Mouse (Mus musculus) macrophage (primary cell): ENCODE measurements around the gene Emx2. TPM values are rescaled to one million over a fixed set of nuclear protein-coding genes. Genes with fewer than 3 reads are reported as not detected.

Source experiments
- H3K27ac ChIP-seq: fragments of 350-480 bp; formaldehyde crosslinking; 2 replicates; pipeline ENCODE4 v1.9.0; 2021
- H3K36me3 ChIP-seq: fragments of 350-480 bp; formaldehyde crosslinking; 2 replicates; pipeline ENCODE4 v1.9.0; 2021; ENCODE audit errors: inconsistent target
- H3K4me3 ChIP-seq: fragments of 350-480 bp; formaldehyde crosslinking; 2 replicates; pipeline ENCODE4 v1.9.0; 2021; ENCODE audit errors: inconsistent target
- H3K79me2 ChIP-seq: fragments of 350-480 bp; formaldehyde crosslinking; 2 replicates; pipeline ENCODE4 v1.9.0; 2021; ENCODE audit errors: inconsistent target
- WGBS: methylation state at CpG from one replicate; pipeline ENCODE4 v1.1.7; 2026; ENCODE audit warnings: inconsistent platforms; ENCODE audit not compliant: missing documents; 5-methylcytosine and 5-hydroxymethylcytosine counted together
- polyA plus RNA-seq: library from polyadenylated mRNA; stranded (reverse); fragments of 250-400 nt; gene quantifications from 3 replicates; pipeline ENCODE4 v1.2.4, GENCODE M21; 2018; ENCODE audit warnings: inconsistent platforms
- total RNA-seq, 78 experiments: library from RNA; depleted of rRNA; stranded (reverse); fragments of 250-400 nt; gene quantifications; 1 replicate in 9 of 78; 2 replicates in 24 of 78; 3 replicates in 43 of 78; 4 replicates in 2 of 78; pipeline ENCODE4 v1.2.4; 2018; ENCODE audit warnings: inconsistent platforms in 56 of 78

Gene Emx2
- 1 to 10 TPM in 1 of 26 experiments, not detected in 25; 1.9 TPM for total RNA-seq (2018; cell fraction: chromatin; rRNA removed)
- total RNA-seq (2018; cell fraction: cytosol; rRNA removed) = not detected
- total RNA-seq (2018; cell fraction: nucleus; rRNA removed) = not detected
- polyA plus RNA-seq = not detected in 3 replicates

- Histone ChIP-seq H3K79me2 (no peaks in the 10 kb centered on the region), H3K36me3 (no peaks in the 10 kb centered on the region), H3K4me3 (no peak within 1 kb of the TSS), H3K27ac (no peak within 1 kb of the TSS)
- WGBS = 1% methylated on average over 46 of the region's 58 CpGs
These were observed at the start of gene Emx2 for GRCm38 (mm10) chr19:59457951-59458742. TSS of gene Emx2 (plus strand) at chr19:59458372.

- H3K4me3 ChIP-seq = no peak overlapping the region
- 70% methylated on average over 5 of the region's 5 CpGs for WGBS
- H3K27ac ChIP-seq = no peak overlapping the region
- H3K36me3 ChIP-seq = no peaks in the 10 kb centered on the region
- H3K79me2 ChIP-seq = no peaks in the 10 kb centered on the region
These were observed 44.0 kb upstream of the Emx2 start for GRCm38 (mm10) chr19:59414128-59414527.

GRCm38 (mm10) chr19:59418024-59418423 is 40.1 kb upstream of the Emx2 start:
- H3K4me3 ChIP-seq = no peak overlapping the region
- H3K79me2 ChIP-seq = no peaks in the 10 kb centered on the region
- 8% methylated on average over 15 of the region's 15 CpGs for WGBS

GRCm38 (mm10) chr19:59418671-59419070 is 39.5 kb upstream of the Emx2 start:
- WGBS = 50% methylated on average over 5 of the region's 6 CpGs

More at GRCm38 (mm10) chr19:59418024-59418423, 40.1 kb upstream of the Emx2 start:
- H3K36me3 ChIP-seq = no peaks in the 10 kb centered on the region
- no peak overlapping the region for H3K27ac ChIP-seq

GRCm38 (mm10) chr19:59422393-59422792 is 35.8 kb upstream of the Emx2 start:
- Histone ChIP-seq H3K79me2 (no peaks in the 10 kb centered on the region), H3K27ac (no peak overlapping the region), H3K36me3 (no peaks in the 10 kb centered on the region), H3K4me3 (no peak overlapping the region)
- 22% methylated on average over 8 of the region's 8 CpGs for WGBS

More at GRCm38 (mm10) chr19:59418671-59419070, 39.5 kb upstream of the Emx2 start:
- Histone ChIP-seq H3K27ac (no peak overlapping the region), H3K36me3 (no peaks in the 10 kb centered on the region), H3K79me2 (no peaks in the 10 kb centered on the region), H3K4me3 (no peak overlapping the region)

GRCm38 (mm10) chr19:59423685-59424084 is 34.5 kb upstream of the Emx2 start:
- Histone ChIP-seq H3K27ac (no peak overlapping the region), H3K36me3 (no peaks in the 10 kb centered on the region), H3K4me3 (no peak overlapping the region), H3K79me2 (no peaks in the 10 kb centered on the region)
- WGBS = 30% methylated on average over 6 of the region's 6 CpGs

GRCm38 (mm10) chr19:59424975-59425374 is 33.2 kb upstream of the Emx2 start:
- no peaks in the 10 kb centered on the region for H3K36me3 ChIP-seq
- no peak overlapping the region for H3K4me3 ChIP-seq
- no peaks in the 10 kb centered on the region for H3K79me2 ChIP-seq
- no peak overlapping the region for H3K27ac ChIP-seq
- 91% methylated on average over 7 of the region's 7 CpGs for WGBS

GRCm38 (mm10) chr19:59432286-59432685 is 25.9 kb upstream of the Emx2 start:
- WGBS = 66% methylated on average over 6 of the region's 6 CpGs
- Histone ChIP-seq H3K27ac (no peak overlapping the region), H3K79me2 (no peaks in the 10 kb centered on the region), H3K4me3 (no peak overlapping the region), H3K36me3 (no peaks in the 10 kb centered on the region)

- Histone ChIP-seq H3K79me2 (no peaks in the 10 kb centered on the region), H3K36me3 (no peaks in the 10 kb centered on the region), H3K4me3 (no peak overlapping the region), H3K27ac (no peak overlapping the region)
- WGBS = 13% methylated on average over 14 of the region's 14 CpGs
These were observed 7.5 kb upstream of the Emx2 start for GRCm38 (mm10) chr19:59450561-59451135.

- no peaks in the 10 kb centered on the region for H3K79me2 ChIP-seq
- H3K4me3 ChIP-seq = no peak overlapping the region
- no peak overlapping the region for H3K27ac ChIP-seq
- 6% methylated on average over 30 of the region's 31 CpGs for WGBS
- no peaks in the 10 kb centered on the region for H3K36me3 ChIP-seq
These were observed 6.7 kb upstream of the Emx2 start for GRCm38 (mm10) chr19:59451441-59451951.

- 3% methylated on average over 4 of the region's 4 CpGs for WGBS
- H3K4me3 ChIP-seq = no peak overlapping the region
- no peak overlapping the region for H3K27ac ChIP-seq
- H3K79me2 ChIP-seq = no peaks in the 10 kb centered on the region
- no peaks in the 10 kb centered on the region for H3K36me3 ChIP-seq
These were observed 5.9 kb upstream of the Emx2 start for GRCm38 (mm10) chr19:59452321-59452720.

GRCm38 (mm10) chr19:59453591-59453990 is 4.6 kb upstream of the Emx2 start:
- no peaks in the 10 kb centered on the region for H3K79me2 ChIP-seq
- no peaks in the 10 kb centered on the region for H3K36me3 ChIP-seq
- H3K27ac ChIP-seq = no peak overlapping the region
- 10% methylated on average over 13 of the region's 13 CpGs for WGBS
- no peak overlapping the region for H3K4me3 ChIP-seq

GRCm38 (mm10) chr19:59454196-59454595 is 4.0 kb upstream of the Emx2 start:
- no peak overlapping the region for H3K27ac ChIP-seq
- H3K36me3 ChIP-seq = no peaks in the 10 kb centered on the region
- H3K4me3 ChIP-seq = no peak overlapping the region
- no peaks in the 10 kb centered on the region for H3K79me2 ChIP-seq
- WGBS = under 1% methylated on average over 18 of the region's 18 CpGs

GRCm38 (mm10) chr19:59455671-59456070 is 2.5 kb upstream of the Emx2 start:
- Histone ChIP-seq H3K27ac (no peak overlapping the region), H3K36me3 (no peaks in the 10 kb centered on the region), H3K4me3 (no peak overlapping the region), H3K79me2 (no peaks in the 10 kb centered on the region)
- WGBS = 5% methylated on average over 7 of the region's 7 CpGs
